Mouse (Mus musculus) spleen, postnatal 14 days (tissue): Measurements from ENCODE around the gene Tmem238.
A peak's percentile ranks its signal among the peaks of the same experiment; 100 is the strongest.

Experiments used
- DNase-seq, 2 experiments: peaks; one replicate each; pipeline ENCODE4 v3.0.0; 2021 to 2022; ENCODE audit warnings: low spot score in 2 of 2

Gene Tmem238

GRCm38 (mm10) chr7:4747156-4747899, 42.1 kb downstream of the Tmem238 start:
- no peak for DNase-seq

GRCm38 (mm10) chr7:4746326-4746980, 43.0 kb downstream of the Tmem238 start:
- no peak for DNase-seq

- no peak for DNase-seq
These were observed 44.6 kb downstream of the Tmem238 start for GRCm38 (mm10) chr7:4744886-4745285.

- DNase-seq: no peak
These were observed 46.1 kb downstream of the Tmem238 start for GRCm38 (mm10) chr7:4743354-4743753.

- no peak for DNase-seq
These were observed 47.0 kb downstream of the Tmem238 start for GRCm38 (mm10) chr7:4742482-4742819.

- DNase-seq: no peak
These were observed 47.6 kb downstream of the Tmem238 start for GRCm38 (mm10) chr7:4741672-4742481.

- DNase-seq: peak in 1 of 2 experiments; percentile 53
These were observed 48.3 kb downstream of the Tmem238 start for GRCm38 (mm10) chr7:4741151-4741550.

GRCm38 (mm10) chr7:4740309-4740727, 49.1 kb downstream of the Tmem238 start:
- DNase-seq: no peak

GRCm38 (mm10) chr7:4739544-4740275, 49.7 kb downstream of the Tmem238 start, which contains the start of gene Kmt5c:
Kmt5c (plus strand) TSS chr7:4740115.
- DNase-seq: peak; percentile 84 to 88

DNA sequence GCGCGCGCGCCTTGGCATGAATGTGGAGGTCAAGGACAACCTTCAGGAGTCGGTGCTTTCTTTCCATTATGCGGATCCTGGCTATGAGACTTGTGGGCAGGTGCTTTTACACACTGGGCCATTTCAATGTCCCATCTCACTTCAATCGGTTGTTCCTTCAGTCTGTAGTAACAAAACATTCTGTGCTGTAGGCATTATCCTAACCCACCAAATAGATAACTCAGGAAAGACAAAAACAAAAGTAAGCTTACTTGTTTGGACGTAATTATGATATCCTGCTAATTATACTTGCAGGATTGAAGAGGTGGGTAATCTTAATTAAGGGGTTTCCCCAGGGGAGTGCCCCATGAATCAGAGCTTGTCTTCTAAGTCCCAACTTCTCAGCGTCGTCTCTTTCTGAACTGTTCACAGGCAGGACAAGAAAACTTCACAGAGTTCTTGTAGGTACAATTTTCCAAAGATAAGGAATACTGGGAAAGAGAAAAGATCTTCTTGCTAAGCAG, 50.4 kb downstream of the Tmem238 start:
- no peak for DNase-seq
